Mouse (Mus musculus): ENCODE data around the gene Elavl3. TPM values are rescaled to one million over a fixed set of nuclear protein-coding genes. Genes with fewer than 3 reads are reported as not detected.
"Not testable (repeated sequence)": the region's sequence is repeated elsewhere in the genome, so short reads cannot be mapped to it uniquely, and the experiment has no call there.

The Elavl3 gene
- total RNA-seq (2021) = 1 to 10 TPM; 2.7 to 2.8 TPM
- long read RNA-seq, experiment 1 = 0 reads
- long read RNA-seq, experiment 2, partial matches to known transcripts = 0 of 2 reads
- long read RNA-seq, experiment 2, other reads (novel, unspliced or antisense) = 2 of 2 reads

GRCm38 (mm10) chr9:22051958-22052254, at the start of gene Elavl3:
Gene Elavl3 (minus strand): TSS chr9:22052023.
- DNase-seq (ENCODE audit: low spot score in 2 of 2) = no peak

- DNase-seq (ENCODE audit: low spot score in 2 of 2) = no peak
These were observed 48.1 kb upstream of the Elavl3 start for GRCm38 (mm10) chr9:22099922-22100321.

GRCm38 (mm10) chr9:22098993-22099696, 47.3 kb upstream of the Elavl3 start, which contains the start of gene Cnn1:
Gene Cnn1 (plus strand): TSS chr9:22099216.
- DNase-seq (ENCODE audit: low spot score in 2 of 2) = no peak

GRCm38 (mm10) chr9:22095854-22096307, 44.1 kb upstream of the Elavl3 start:
- DNase-seq (ENCODE audit: low spot score in 2 of 2) = peak; percentile 83 to 89

- no peak for DNase-seq (ENCODE audit: low spot score in 2 of 2)
These were observed 40.9 kb upstream of the Elavl3 start for GRCm38 (mm10) chr9:22092746-22093145.

- DNase-seq (ENCODE audit: low spot score in 2 of 2) = peak in 1 of 2 experiments; percentile 26
These were observed 38.2 kb upstream of the Elavl3 start for GRCm38 (mm10) chr9:22089986-22090385.

GRCm38 (mm10) chr9:22089281-22089680, 37.5 kb upstream of the Elavl3 start:
- no peak for DNase-seq (ENCODE audit: low spot score in 2 of 2)

- DNase-seq (ENCODE audit: low spot score in 2 of 2) = no peak
These were observed 35.3 kb upstream of the Elavl3 start for GRCm38 (mm10) chr9:22087034-22087618.

GRCm38 (mm10) chr9:22086012-22086411, 34.2 kb upstream of the Elavl3 start:
- no peak for DNase-seq (ENCODE audit: low spot score in 2 of 2)

GRCm38 (mm10) chr9:22085022-22085834, 33.4 kb upstream of the Elavl3 start, which contains the start of gene Ecsit:
Gene Ecsit (minus strand): TSS chr9:22085438.
- peak; percentile 80 to 83 for DNase-seq (ENCODE audit: low spot score in 2 of 2)

- DNase-seq (ENCODE audit: low spot score in 2 of 2) = no peak
These were observed 32.8 kb upstream of the Elavl3 start for GRCm38 (mm10) chr9:22084667-22085021.

- DNase-seq (ENCODE audit: low spot score in 2 of 2) = no peak
These were observed 24.4 kb upstream of the Elavl3 start for GRCm38 (mm10) chr9:22076223-22076622.

GRCm38 (mm10) chr9:22075778-22076177, 24.0 kb upstream of the Elavl3 start:
- not testable (repeated sequence) for DNase-seq (ENCODE audit: low spot score in 2 of 2)

GRCm38 (mm10) chr9:22072276-22072675, 20.5 kb upstream of the Elavl3 start:
- DNase-seq (ENCODE audit: low spot score in 2 of 2) = no peak

- peak; percentile 95 to 96 for DNase-seq (ENCODE audit: low spot score in 2 of 2)
These were observed 19.2 kb upstream of the Elavl3 start, which contains the start of the genes Gm49318 and Zfp653 for GRCm38 (mm10) chr9:22070791-22071573. Gene Gm49318 (minus strand): TSS chr9:22071259. Gene Zfp653 (minus strand): TSS chr9:22071376.

- no peak for DNase-seq (ENCODE audit: low spot score in 2 of 2)
These were observed 18.2 kb upstream of the Elavl3 start for GRCm38 (mm10) chr9:22069881-22070553.

GRCm38 (mm10) chr9:22067195-22067594, 15.4 kb upstream of the Elavl3 start:
- DNase-seq (ENCODE audit: low spot score in 2 of 2) = no peak

GRCm38 (mm10) chr9:22066433-22066832, 14.6 kb upstream of the Elavl3 start:
- peak; percentile 42 to 65 for DNase-seq (ENCODE audit: low spot score in 2 of 2)

- DNase-seq (ENCODE audit: low spot score in 2 of 2) = no peak
These were observed 13.8 kb upstream of the Elavl3 start for GRCm38 (mm10) chr9:22065642-22066041.

GRCm38 (mm10) chr9:22064341-22064740, 12.5 kb upstream of the Elavl3 start:
- DNase-seq (ENCODE audit: low spot score in 2 of 2) = no peak
